Mouse (Mus musculus) erythroblast, embryonic 14.5 days (primary cell): Measurements from ENCODE around the gene Stn1.

ENCODE experiments used
- GATA1 ChIP-seq: IDR thresholded peaks from 2 replicates; pipeline ENCODE4 v1.6.1; 2012; ENCODE audit warnings: low read length, inconsistent platforms, mixed read lengths
- TAL1 ChIP-seq: IDR thresholded peaks from 3 replicates; pipeline ENCODE4 v1.6.1; 2012; ENCODE audit warnings: low read length, inconsistent platforms, mixed read lengths

DNA sequence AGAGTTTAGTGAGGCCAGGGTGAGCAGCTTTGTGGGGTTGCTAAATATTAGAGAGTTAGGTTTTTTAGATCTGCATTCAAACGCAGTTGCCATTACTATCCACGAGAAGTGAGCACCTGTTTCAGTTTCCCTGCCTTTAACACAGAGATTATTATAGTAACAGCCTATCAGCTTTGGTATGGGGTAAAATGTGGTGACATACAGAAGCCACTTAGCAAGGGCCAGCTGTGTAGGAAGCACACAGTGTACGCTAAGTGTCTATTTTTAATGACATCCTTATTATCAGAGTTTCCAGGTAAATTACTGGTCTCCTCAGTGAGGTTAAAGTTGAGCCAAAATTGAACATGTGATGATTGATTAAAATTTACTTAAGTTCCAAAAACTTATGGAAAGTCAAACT is 36.4 kb upstream of the Stn1 start:
- TF ChIP-seq GATA1 = no peak
- no peak for TF ChIP-seq TAL1
